Mouse (Mus musculus) frontal cortex, postnatal 10 days (tissue): ENCODE measurements at regions not wholly inside any gene's neighbourhood (a gene's known extent, or its start where the extent isn't known, plus 50 kb on each side); places are given as distances from the start of the nearest gene placed in this dataset.
A peak's percentile ranks its signal among the peaks of the same experiment; 100 is the strongest.

Source experiments
- DNase-seq, 2 experiments: peaks; one replicate each; pipeline ENCODE4 v3.0.0; 2022; ENCODE audit warnings: low spot score in 2 of 2, mixed read lengths in 1 of 2

GRCm38 (mm10) chr11:89932231-89932865 lies 70.3 kb downstream of the Pctp start:
- DNase-seq, result peak; percentile 17 to 31

GRCm38 (mm10) chr11:89929115-89929988 lies 73.3 kb downstream of the Pctp start:
- DNase-seq, result no peak

- DNase-seq, result no peak
Measured at GRCm38 (mm10) chr11:89927483-89928156, 75.1 kb downstream of the Pctp start.

DNA sequence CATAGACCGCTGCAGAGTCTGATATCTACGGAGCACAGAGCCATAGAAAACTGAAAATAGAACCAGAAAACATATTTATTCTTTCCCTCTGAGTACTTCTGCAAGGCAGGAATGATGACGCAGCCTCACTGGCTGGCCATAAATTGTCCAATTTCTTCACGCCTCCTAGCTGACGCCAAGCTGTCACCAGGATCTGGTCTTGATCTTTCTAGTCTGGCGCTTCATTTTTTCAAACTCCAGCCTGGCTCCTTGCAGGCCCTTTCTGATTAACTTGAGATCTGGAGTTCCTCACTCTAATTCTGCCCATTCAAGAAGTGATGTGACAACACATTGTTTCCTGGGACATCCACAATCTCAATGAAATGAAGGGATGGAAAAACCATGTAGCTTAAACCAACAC lies 80.1 kb downstream of the Pctp start:
- no peak for DNase-seq

- peak; percentile 51 to 59 for DNase-seq
Measured at GRCm38 (mm10) chr11:89921146-89921545, 81.5 kb downstream of the Pctp start.

DNA sequence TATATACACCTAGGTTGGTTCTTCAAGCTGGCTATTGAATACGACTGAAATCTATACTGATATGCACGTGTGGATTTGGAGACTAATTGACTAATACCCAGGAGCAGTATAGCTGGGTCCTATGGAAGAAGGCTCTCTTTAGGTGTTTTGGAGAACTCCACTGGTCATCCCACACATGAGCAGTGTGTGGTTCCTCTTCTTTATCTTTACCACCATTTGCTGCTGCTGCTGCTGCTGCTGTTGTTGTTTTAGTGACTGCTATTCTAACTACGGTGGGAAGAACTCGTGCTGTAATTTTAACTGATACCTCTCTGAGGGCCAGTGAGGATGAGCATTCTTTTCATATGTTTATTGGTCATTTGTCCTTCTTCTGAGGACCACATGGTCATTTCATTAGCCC lies 86.9 kb downstream of the Pctp start:
- no peak for DNase-seq

DNA sequence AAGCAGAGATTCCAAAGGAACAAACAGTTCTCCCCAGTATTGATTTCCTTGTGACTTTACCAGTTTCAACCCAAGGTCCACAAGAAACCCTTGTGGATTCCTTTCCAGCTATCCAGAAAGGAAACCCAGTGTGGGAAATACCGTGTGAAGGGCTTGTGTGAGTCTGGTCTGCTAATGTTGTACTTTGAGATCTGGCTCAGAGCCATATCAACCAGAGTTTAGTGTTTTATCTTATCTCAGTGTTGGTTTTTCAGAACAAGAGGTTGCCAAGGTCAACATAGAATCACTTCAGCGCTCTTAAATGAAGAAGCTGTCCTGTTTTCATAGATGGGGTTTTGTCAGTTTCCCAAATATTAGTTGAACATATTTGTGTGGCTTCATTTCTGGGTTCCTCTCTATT lies 88.1 kb downstream of the Pctp start:
- DNase-seq, result no peak

- no peak for DNase-seq
Measured at GRCm38 (mm10) chr11:89901241-89901740, 101.4 kb downstream of the Pctp start.

- DNase-seq, result no peak
Measured at GRCm38 (mm10) chr11:89898516-89898915, 104.2 kb downstream of the Pctp start.

DNA sequence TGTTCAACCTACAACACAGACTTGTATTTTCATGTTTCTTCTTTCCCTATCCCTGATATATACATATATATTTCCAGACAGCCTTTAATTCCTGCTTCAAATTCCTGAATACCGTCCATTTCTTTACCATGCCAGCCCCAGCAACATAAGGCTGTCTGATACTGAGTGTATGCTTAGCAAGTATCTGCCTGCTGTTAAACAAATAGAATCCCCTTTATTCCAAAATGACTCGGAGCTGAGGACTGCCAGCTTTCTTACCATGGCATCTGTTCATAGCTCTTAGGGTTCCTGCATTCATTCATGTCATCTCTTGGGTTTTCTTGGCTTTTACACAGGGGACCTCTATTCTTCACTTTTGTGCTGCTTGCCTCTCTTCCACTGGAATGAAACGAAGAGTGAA lies 105.8 kb downstream of the Pctp start:
- no peak for DNase-seq

- DNase-seq, result no peak
Measured at GRCm38 (mm10) chr11:89871587-89871986, 94.1 kb upstream of the Ankfn1 start.

DNA sequence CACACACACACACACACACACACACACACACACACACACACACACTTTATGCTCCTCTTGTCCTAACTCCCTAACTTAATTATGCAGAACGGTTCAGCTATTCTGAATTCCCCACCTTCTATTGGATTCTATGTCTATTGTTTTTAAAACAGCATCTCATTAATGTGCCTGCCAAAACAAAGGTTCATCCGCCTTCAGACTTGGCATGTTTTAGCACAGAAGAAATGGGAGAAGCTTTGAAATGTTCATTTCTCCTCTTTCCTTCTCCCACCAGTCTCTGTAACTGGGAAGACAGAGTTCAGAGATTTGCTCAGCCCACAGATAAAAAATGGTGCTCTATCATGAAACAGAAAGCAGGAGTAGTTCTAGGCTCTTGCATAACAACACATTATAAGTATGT lies 90.1 kb upstream of the Ankfn1 start:
- DNase-seq, result no peak

- DNase-seq, result no peak
Measured at GRCm38 (mm10) chr11:89856184-89856769, 78.8 kb upstream of the Ankfn1 start.

- DNase-seq, result no peak
Measured at GRCm38 (mm10) chr11:89841853-89842252, 64.4 kb upstream of the Ankfn1 start.

- peak; percentile 6 to 9 for DNase-seq
Measured at GRCm38 (mm10) chr11:89839671-89840327, 62.3 kb upstream of the Ankfn1 start.

GRCm38 (mm10) chr11:89837995-89838394 lies 60.5 kb upstream of the Ankfn1 start:
- DNase-seq, result no peak

- no peak for DNase-seq
Measured at GRCm38 (mm10) chr11:89836897-89837296, 59.4 kb upstream of the Ankfn1 start.

- no peak for DNase-seq
Measured at GRCm38 (mm10) chr11:89834068-89834467, 56.6 kb upstream of the Ankfn1 start.

- no peak for DNase-seq
Measured at GRCm38 (mm10) chr11:89831577-89832110, 54.2 kb upstream of the Ankfn1 start.
